ENCODE assay signal across 7 mouse cellular contexts in the genomic region with DNA sequence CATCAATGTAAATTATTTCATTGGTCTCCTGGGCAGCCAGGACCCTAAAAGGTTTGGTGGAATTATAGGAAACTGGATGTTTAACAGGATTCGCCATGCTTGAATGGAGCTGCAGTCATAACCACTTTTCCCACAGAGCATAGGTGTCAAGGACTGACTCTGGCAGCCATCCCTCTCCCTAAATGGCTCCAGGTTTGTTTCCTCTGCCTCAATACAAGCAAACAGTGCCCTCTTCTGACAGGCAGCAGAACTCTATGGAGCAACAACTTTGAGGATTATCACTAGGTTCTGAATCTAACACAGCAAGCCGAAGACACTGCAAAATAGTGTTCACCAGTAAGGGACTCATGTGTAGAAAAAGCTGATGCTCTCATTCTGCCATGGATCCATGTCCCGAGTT.
DNase-seq lines count a peak whose midpoint lies in the region; TF ChIP-seq lines count a peak whose summit lies in the region.

No protein-coding gene starts in this region.

- in situ Hi-C loops in CH12.LX (cut with MboI; ENCODE audit: low pct_ligation_motif_present, low pct_unique_long_range_greater_than_20kb, low sequenced_read_pairs) = loop anchor here (25.0 kb wide), 1 partner anchor 352 kb away; no protein-coding TSS in a partner anchor

- peak; percentile 76 for TF ChIP-seq RAD21 in CH12.LX (IDR thresholded peaks at IDR 0.05; ENCODE audit: low read depth, low read length)

- no peak for TF ChIP-seq EP300 in CH12.LX (IDR thresholded peaks at IDR 0.05; ENCODE audit: low read length)

- dilution Hi-C loops in CH12.LX (cut with MboI; ENCODE audit: extremely low pct_ligation_motif_present, extremely low pct_unique_long_range_greater_than_20kb, low sequenced_read_pairs) = no loop called here

- H3K79me2 ChIP-seq in CH12.LX (replicated peaks; ENCODE audit: control insufficient read depth, extremely low read depth, insufficient read depth, poor library complexity, severe bottlenecking) = no peaks in the 10 kb centered on the region

- DNase-seq in CH12.LX (ENCODE audit: extremely low read depth) (peak; percentile 40), MEL-GATA-1-ER (ENCODE audit: extremely low read depth, low read depth) (peak; percentile 6)
- peak; percentile 81 to 85 for DNase-seq in cerebellum, postnatal 10 days
- peak; percentile 80 for DNase-seq in heart, embryonic 10.5 days (ENCODE audit: low spot score)
- peak; percentile 44 to 72 for DNase-seq in kidney, postnatal 36 days
- DNase-seq in lung, postnatal 36 days = peak; percentile 56
- DNase-seq in splenic B cell, adult 2 months (ENCODE audit: low read depth, low spot score) = peak; percentile 20

- no peaks in the 10 kb centered on the region for H3K4me1 ChIP-seq in CH12.LX (ENCODE audit: control insufficient read depth in 1 of 2, insufficient read depth in 2 of 2)
- no peaks in the 10 kb centered on the region for H3K4me1 ChIP-seq in heart, embryonic 10.5 days

- no peak overlapping the region for H3K4me3 ChIP-seq in CH12.LX (replicated peaks in 1 of 3; ENCODE audit: low read depth in 2 of 3, low read length in 2 of 3, poor library complexity in 1 of 3)
- H3K4me3 ChIP-seq in heart, embryonic 10.5 days = no peak overlapping the region

- 48% methylated on average over 3 of the region's 3 CpGs for WGBS in heart, embryonic 10.5 days

- TF ChIP-seq CTCF in CH12.LX (conservative IDR thresholded peaks at IDR 0.05 in 1 of 2, IDR thresholded peaks at IDR 0.05 in 1 of 2; ENCODE audit: low read depth in 2 of 2, low read length in 2 of 2) = peak; percentile 40 to 68

- H3K27ac ChIP-seq in CH12.LX (ENCODE audit: insufficient read depth, low read depth) = no peak overlapping the region
- no peak overlapping the region for H3K27ac ChIP-seq in heart, embryonic 10.5 days

- H3K9me3 ChIP-seq in CH12.LX (replicated peaks; ENCODE audit: low read length) = no peaks in the 10 kb centered on the region
- no peaks in the 10 kb centered on the region for H3K9me3 ChIP-seq in heart, embryonic 10.5 days

- no peak overlapping the region for H3K9ac ChIP-seq in CH12.LX (ENCODE audit: insufficient read depth, low read depth)

- peaks cover 12 to 20% of the 10 kb centered on the region in 2 experiments for H3K36me3 ChIP-seq in CH12.LX (replicated peaks in 1 of 2; ENCODE audit: control insufficient read depth in 1 of 2, insufficient read depth in 1 of 2, low read length in 1 of 2)
- no peaks in the 10 kb centered on the region for H3K36me3 ChIP-seq in heart, embryonic 10.5 days
- no peaks in the 10 kb centered on the region for H3K36me3 ChIP-seq in splenic B cell, adult 2 months (ENCODE audit: control insufficient read depth, insufficient read depth, low read length, poor library complexity, severe bottlenecking)

- no peak for TF ChIP-seq POLR2A in CH12.LX (IDR thresholded peaks at IDR 0.05; ENCODE audit: low read depth, low read length)

- H3K27me3 ChIP-seq in CH12.LX (replicated peaks) = no peaks in the 10 kb centered on the region
- H3K27me3 ChIP-seq in heart, embryonic 10.5 days (ENCODE audit: insufficient read depth, poor library complexity, severe bottlenecking) = no peaks in the 10 kb centered on the region
- no peaks in the 10 kb centered on the region for H3K27me3 ChIP-seq in splenic B cell, adult 2 months (ENCODE audit: control insufficient read depth, insufficient read depth, low read length, poor library complexity, severe bottlenecking)

- no peak overlapping the region for H3K4me2 ChIP-seq in CH12.LX (ENCODE audit: insufficient read depth, low read depth, poor library complexity, severe bottlenecking)

TF ChIP-seq in CH12.LX, 34 proteins besides CTCF, POLR2A, EP300 and RAD21:
- TF ChIP-seq UBTF (IDR thresholded peaks at IDR 0.05; ENCODE audit: low read depth, low read length) (no peak), ZC3H11A (IDR thresholded peaks at IDR 0.05; ENCODE audit: low read depth, low read length) (peak; percentile 55), ZMIZ1 (IDR thresholded peaks at IDR 0.05; ENCODE audit: low read depth, low read length) (no peak), SMC3 (IDR thresholded peaks at IDR 0.05; ENCODE audit: low read depth, low read length) (peak; percentile 65), CHD1 (IDR thresholded peaks at IDR 0.05; ENCODE audit: low read depth, low read length) (no peak), GABPA (IDR thresholded peaks at IDR 0.05; ENCODE audit: insufficient replicate concordance, low read depth, low read length) (no peak)
TF ChIP-seq in CH12.LX: peak in this region for 2.

Comparison
In these comparisons a context has a peak if more than half of its experiments do, and no peak if none do; other contexts are left out.
1. DNase-seq: peak in every context shown above with its lines; median percentile 83 in cerebellum, postnatal 10 days; 80 in heart, embryonic 10.5 days; 58 in kidney, postnatal 36 days; 56 in lung, postnatal 36 days; 40 in CH12.LX; 20 in splenic B cell, adult 2 months; 6 in MEL-GATA-1-ER.